Mouse (Mus musculus): ENCODE data around the gene Lrrk1.

GRCm38 (mm10) chr7:66201657-66202056 is 186.5 kb downstream of the Lrrk1 start:
- no peak for TF ChIP-seq POLR2A (IDR thresholded peaks at IDR 0.05; ENCODE audit: borderline replicate concordance, extremely low read depth, low read depth, low read length)
- no peak for TF ChIP-seq CTCF (IDR thresholded peaks at IDR 0.05; ENCODE audit: insufficient read depth, low read length)
